Mouse (Mus musculus) testis, adult 2 months (tissue): ENCODE results near the gene Npas3. TPM values are rescaled to one million over a fixed set of nuclear protein-coding genes. Genes with fewer than 3 reads are reported as not detected.

Experiments
- H3K27ac ChIP-seq: fragments of 200-500 bp; 2 replicates; pipeline ENCODE4 v1.5.1; 2012; ENCODE audit warnings: low read depth, low read length; ENCODE audit not compliant: control insufficient read depth, insufficient read depth
- H3K27me3 ChIP-seq: fragments of 200-500 bp; 2 replicates; pipeline ENCODE4 v1.6.1; 2012; ENCODE audit warnings: mild to moderate bottlenecking, low read length, moderate library complexity; ENCODE audit not compliant: control insufficient read depth, insufficient read depth
- H3K36me3 ChIP-seq: fragments of 200-500 bp; 2 replicates; pipeline ENCODE4 v1.6.1; 2012; ENCODE audit warnings: mild to moderate bottlenecking, low read length; ENCODE audit not compliant: control insufficient read depth, insufficient read depth
- H3K4me1 ChIP-seq: fragments of 200-500 bp; 2 replicates; pipeline ENCODE4 v1.6.1; 2012; ENCODE audit warnings: low read length; ENCODE audit not compliant: control insufficient read depth, insufficient read depth
- H3K4me3 ChIP-seq: fragments of 200-500 bp; 2 replicates; pipeline ENCODE4 v1.5.1; 2012; ENCODE audit warnings: low read depth, mild to moderate bottlenecking, low read length, moderate library complexity, mixed read lengths; ENCODE audit not compliant: control insufficient read depth
- CTCF ChIP-seq: fragments of 200-500 bp; IDR thresholded peaks from 2 replicates; pipeline ENCODE4 v1.5.1; 2012; ENCODE audit warnings: low read depth, mild to moderate bottlenecking, inconsistent platforms, low read length, moderate library complexity; ENCODE audit not compliant: control insufficient read depth, insufficient read depth, insufficient replicate concordance
- POLR2A ChIP-seq: fragments of 200-500 bp; IDR thresholded peaks from 2 replicates; pipeline ENCODE4 v1.6.1; 2012; ENCODE audit warnings: low read depth, mild to moderate bottlenecking, inconsistent platforms, low read length, moderate library complexity; ENCODE audit not compliant: control insufficient read depth
- polyA plus RNA-seq: library from polyadenylated mRNA; depleted of rRNA; stranded (reverse); fragments of >200 nt; gene quantifications from 2 replicates; pipeline ENCODE4 v1.2.3, GENCODE M21; 2012

Gene Npas3
- polyA plus RNA-seq, 1 experiment, result 0.91 TPM

DNA sequence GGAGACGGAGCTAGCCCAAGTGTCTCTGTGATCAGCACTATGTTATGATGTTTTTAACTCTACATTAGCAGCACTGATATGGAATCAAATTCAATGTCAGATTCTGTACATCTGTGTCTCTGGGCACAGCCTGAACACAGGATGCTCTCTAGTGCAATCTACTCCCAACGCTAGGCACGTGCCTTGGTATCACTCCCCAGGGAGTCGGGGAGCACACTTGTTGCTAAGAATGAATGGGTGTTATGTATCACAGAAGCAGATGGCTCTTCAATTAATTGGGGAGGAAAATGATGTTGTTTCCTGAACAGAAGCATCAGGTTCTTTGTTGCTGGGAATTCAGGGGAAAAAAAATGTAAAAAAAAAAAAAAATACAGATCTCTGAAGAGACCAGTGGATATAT lies 801.4 kb downstream of the Npas3 start:
- Histone ChIP-seq H3K27ac (no peak overlapping the region), H3K27me3 (no peaks in the 10 kb centered on the region), H3K4me1 (no peaks in the 10 kb centered on the region), H3K4me3 (no peak overlapping the region), H3K36me3 (no peaks in the 10 kb centered on the region)
- TF ChIP-seq CTCF (no peak), POLR2A (no peak)

DNA sequence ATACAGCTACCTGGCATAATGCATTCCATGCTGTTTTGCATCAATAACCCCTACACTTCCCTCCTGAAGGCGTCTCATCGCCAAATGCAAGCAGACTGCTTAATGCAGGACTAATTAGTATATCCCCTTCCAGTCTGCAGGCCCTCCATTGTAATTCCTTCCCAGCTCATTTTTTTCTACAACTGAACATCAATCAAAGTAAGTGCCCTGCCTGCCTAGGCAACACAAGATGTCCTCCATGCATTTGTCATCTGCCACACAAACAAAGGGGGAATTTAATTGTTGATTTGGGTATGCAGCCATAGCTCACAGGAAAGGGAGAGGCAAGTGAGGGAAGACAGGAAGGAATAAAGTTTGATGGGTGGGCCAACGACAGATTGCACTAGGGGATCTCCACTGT lies 804.5 kb downstream of the Npas3 start:
- H3K36me3 ChIP-seq, result no peaks in the 10 kb centered on the region
- H3K27me3 ChIP-seq, result no peaks in the 10 kb centered on the region
- TF ChIP-seq POLR2A (no peak), CTCF (no peak)
- no peaks in the 10 kb centered on the region for H3K4me1 ChIP-seq
- no peak overlapping the region for H3K4me3 ChIP-seq
- no peak overlapping the region for H3K27ac ChIP-seq

DNA sequence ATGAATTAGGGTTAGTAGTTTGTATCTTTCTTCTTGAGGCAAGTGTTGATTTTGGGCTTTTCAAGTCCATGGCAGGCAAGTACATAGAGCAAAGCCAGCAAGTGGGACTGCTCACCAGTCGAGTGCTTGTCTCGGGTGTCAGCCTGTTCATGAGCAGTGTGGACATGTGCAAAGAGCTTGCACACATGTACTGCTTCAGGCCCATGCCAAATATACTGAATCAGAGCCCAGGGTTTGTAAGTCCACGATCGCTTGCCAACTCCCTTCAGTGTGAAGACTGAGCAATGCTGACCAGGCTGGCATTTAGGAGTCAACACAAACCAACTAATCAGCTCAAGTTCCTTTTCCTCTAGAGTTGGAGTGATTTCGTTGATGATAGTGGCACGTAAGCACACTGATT lies 805.1 kb downstream of the Npas3 start:
- Histone ChIP-seq H3K27ac (no peak overlapping the region), H3K36me3 (no peaks in the 10 kb centered on the region), H3K4me1 (no peaks in the 10 kb centered on the region), H3K4me3 (no peak overlapping the region), H3K27me3 (no peaks in the 10 kb centered on the region)
- TF ChIP-seq CTCF (no peak), POLR2A (no peak)

GRCm38 (mm10) chr12:54060732-54061131 lies 812.3 kb downstream of the Npas3 start:
- H3K4me1 ChIP-seq, result no peaks in the 10 kb centered on the region
- peak; percentile 78; the same call in 1 of the 2 replicates for TF ChIP-seq CTCF
- TF ChIP-seq POLR2A, result no peak
- no peak overlapping the region for H3K4me3 ChIP-seq
- no peak overlapping the region for H3K27ac ChIP-seq
- no peaks in the 10 kb centered on the region for H3K36me3 ChIP-seq
- H3K27me3 ChIP-seq, result no peaks in the 10 kb centered on the region

GRCm38 (mm10) chr12:54061168-54061567 lies 812.7 kb downstream of the Npas3 start:
- Histone ChIP-seq H3K4me1 (no peaks in the 10 kb centered on the region), H3K36me3 (no peaks in the 10 kb centered on the region), H3K27me3 (no peaks in the 10 kb centered on the region), H3K27ac (no peak overlapping the region), H3K4me3 (no peak overlapping the region)
- TF ChIP-seq CTCF, result no peak
- no peak for TF ChIP-seq POLR2A

DNA sequence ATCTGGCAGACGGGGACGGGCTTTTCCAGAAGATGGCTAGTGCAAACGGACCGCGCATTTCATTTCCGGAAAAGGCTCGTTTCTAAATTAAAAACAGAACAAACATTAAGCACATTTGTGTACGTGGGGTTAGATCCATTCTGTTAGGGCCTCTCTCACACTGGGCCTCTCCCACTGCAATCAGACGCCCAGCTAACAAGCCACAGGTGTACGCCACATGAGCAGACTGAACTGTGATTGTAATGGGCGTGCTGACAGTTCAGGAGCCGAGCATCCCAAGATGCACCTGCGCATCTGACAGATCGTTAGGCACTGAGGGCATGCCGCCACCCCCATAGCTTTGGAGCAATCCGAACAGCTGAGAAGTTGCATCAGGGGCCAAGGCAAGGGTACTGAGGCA lies 816.5 kb downstream of the Npas3 start:
- Histone ChIP-seq H3K36me3 (no peaks in the 10 kb centered on the region), H3K4me1 (peaks cover 7% of the 10 kb centered on the region), H3K4me3 (no peak overlapping the region), H3K27ac (no peak overlapping the region), H3K27me3 (no peaks in the 10 kb centered on the region)
- TF ChIP-seq POLR2A, result no peak
- no peak for TF ChIP-seq CTCF

DNA sequence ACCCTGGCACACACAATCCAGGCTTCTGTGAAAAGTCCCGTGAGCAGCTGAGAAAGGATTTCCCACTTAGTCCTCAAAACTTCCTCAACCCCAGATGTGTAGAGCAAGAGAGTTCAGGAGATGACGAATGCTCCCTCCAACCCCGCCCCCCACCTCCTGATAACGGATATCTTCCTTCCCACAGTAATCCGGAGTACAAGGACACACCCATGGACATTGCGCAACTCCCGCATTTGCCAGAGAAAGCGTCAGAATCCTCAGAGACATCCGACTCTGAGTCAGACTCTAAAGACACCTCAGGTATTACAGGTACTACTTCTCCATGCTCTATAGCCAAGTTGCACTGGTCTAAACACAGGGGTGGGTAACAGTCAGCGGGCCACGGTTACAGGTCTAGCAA lies 817.1 kb downstream of the Npas3 start:
- no peaks in the 10 kb centered on the region for H3K27me3 ChIP-seq
- TF ChIP-seq CTCF (no peak), POLR2A (no peak)
- peaks cover 7% of the 10 kb centered on the region for H3K4me1 ChIP-seq
- H3K36me3 ChIP-seq, result no peaks in the 10 kb centered on the region
- no peak overlapping the region for H3K4me3 ChIP-seq
- H3K27ac ChIP-seq, result no peak overlapping the region

GRCm38 (mm10) chr12:54067419-54067818 lies 818.9 kb downstream of the Npas3 start:
- no peaks in the 10 kb centered on the region for H3K36me3 ChIP-seq
- H3K27ac ChIP-seq, result no peak overlapping the region
- no peaks in the 10 kb centered on the region for H3K27me3 ChIP-seq
- TF ChIP-seq CTCF (no peak), POLR2A (no peak)
- H3K4me1 ChIP-seq, result peaks cover 7% of the 10 kb centered on the region
- H3K4me3 ChIP-seq, result peak overlapping the region; percentile 77
